Mouse (Mus musculus) embryonic facial prominence, embryonic 14.5 days (tissue): ENCODE results near the gene Fbxw11. TPM values are rescaled to one million over a fixed set of nuclear protein-coding genes. Genes with fewer than 3 reads are reported as not detected.
"Not testable (repeated sequence)": the region's sequence is repeated elsewhere in the genome, so short reads cannot be mapped to it uniquely, and the experiment has no call there.

Source experiments
- ATAC-seq: fragments of 200-750 bp; cut with Nextera tagmentation; 2 replicates; pipeline ENCODE4 v1.8.0; 2017; ENCODE audit warnings: low read depth, moderate number of reproducible peaks, moderate TSS enrichment
- DNase-seq: peaks from one replicate; pipeline ENCODE4 v3.0.0-alpha.2; 2015; ENCODE audit warnings: low spot score
- H3K27ac ChIP-seq: fragments of 300-500 bp; sonication (generic); replicated peaks from 2 replicates; pipeline ENCODE4 v1.5.1; 2014; ENCODE audit warnings: low read depth, mild to moderate bottlenecking, low read length, moderate library complexity
- H3K27me3 ChIP-seq: fragments of 300-500 bp; sonication (generic); replicated peaks from 2 replicates; pipeline ENCODE4 v1.6.1; 2014; ENCODE audit warnings: low read length; ENCODE audit not compliant: control insufficient read depth, insufficient read depth
- H3K36me3 ChIP-seq: fragments of 300-500 bp; sonication (generic); 2 replicates; pipeline ENCODE4 v1.6.1; 2014; ENCODE audit warnings: low read length, mixed read lengths; ENCODE audit not compliant: control insufficient read depth, insufficient read depth
- H3K4me1 ChIP-seq: fragments of 300-500 bp; sonication (generic); 2 replicates; pipeline ENCODE4 v1.6.1; 2014; ENCODE audit warnings: antibody characterized with exemption, low read length; ENCODE audit not compliant: control insufficient read depth, insufficient read depth
- H3K4me2 ChIP-seq: fragments of 300-500 bp; sonication (generic); 2 replicates; pipeline ENCODE4 v1.6.1; 2014; ENCODE audit warnings: low read depth, mild to moderate bottlenecking, low read length, moderate library complexity, mixed read lengths
- H3K4me3 ChIP-seq: fragments of 300-500 bp; sonication (generic); 2 replicates; pipeline ENCODE4 v1.5.1; 2014; ENCODE audit warnings: low read depth, mild to moderate bottlenecking, low read length
- H3K9ac ChIP-seq: fragments of 300-500 bp; sonication (generic); 2 replicates; pipeline ENCODE4 v1.6.1; 2014; ENCODE audit warnings: low read depth, mild to moderate bottlenecking, low read length, moderate library complexity, mixed read lengths
- H3K9me3 ChIP-seq: fragments of 300-500 bp; sonication (generic); 2 replicates; pipeline ENCODE4 v1.6.1; 2016; ENCODE audit warnings: low read length; ENCODE audit not compliant: control insufficient read depth
- WGBS: fragments of 180-500 bp; shearing (Covaris S2); extraction: QIAGEN DNeasy Blood & Tissue Kit; methylation state at CpG from one replicate; pipeline ENCODE4 v1.1.7; 2014; 5-methylcytosine and 5-hydroxymethylcytosine counted together
- polyA plus RNA-seq: library from polyadenylated mRNA; unstranded; fragments of >200 nt; fragmentation: Nextera tagmentation; extraction: Ambion mirVana; gene quantifications from 2 replicates; pipeline ENCODE4 v1.2.1, GENCODE M21; 2014

Fbxw11 gene
- polyA plus RNA-seq, 1 experiment from 2014 or later = 59.0 TPM

GRCm38 (mm10) chr11:32666983-32667382 lies 24.5 kb downstream of the Fbxw11 start:
- no peak for ATAC-seq
- no peaks in the 10 kb centered on the region for H3K27me3 ChIP-seq
- no peak for DNase-seq
- 0 out of 2 replicates have a peak, but pooled peaks cover 7% of the 10 kb centered on the region for H3K4me1 ChIP-seq
- H3K9ac ChIP-seq = no peak overlapping the region
- no peaks in the 10 kb centered on the region for H3K9me3 ChIP-seq
- H3K4me2 ChIP-seq = no peak overlapping the region
- no peak overlapping the region for H3K4me3 ChIP-seq
- no peaks in the 10 kb centered on the region for H3K36me3 ChIP-seq
- H3K27ac ChIP-seq = no peak overlapping the region

- ATAC-seq (no peak), DNase-seq (no peak)
- 0 out of 2 replicates have a peak, but pooled peaks cover 4% of the 10 kb centered on the region for H3K4me1 ChIP-seq
- H3K36me3 ChIP-seq = no peaks in the 10 kb centered on the region
- no peak overlapping the region for H3K4me2 ChIP-seq
- H3K9ac ChIP-seq = no peak overlapping the region
- no peaks in the 10 kb centered on the region for H3K27me3 ChIP-seq
- H3K9me3 ChIP-seq = no peaks in the 10 kb centered on the region
- H3K27ac ChIP-seq = no peak overlapping the region
- 86% methylated on average over 4 of the region's 4 CpGs for WGBS
- no peak overlapping the region for H3K4me3 ChIP-seq
Measured at GRCm38 (mm10) chr11:32671480-32671879, 29.0 kb downstream of the Fbxw11 start.

- peaks cover 9% of the 10 kb centered on the region for H3K4me1 ChIP-seq
- no peak overlapping the region for H3K4me3 ChIP-seq
- no peak overlapping the region for H3K27ac ChIP-seq
- H3K9ac ChIP-seq = no peak overlapping the region
- H3K9me3 ChIP-seq = no peaks in the 10 kb centered on the region
- no peak for ATAC-seq
- no peak overlapping the region for H3K4me2 ChIP-seq
- peak; percentile 44 for DNase-seq
- 59% methylated on average over 3 of the region's 3 CpGs for WGBS
- no peaks in the 10 kb centered on the region for H3K36me3 ChIP-seq
- no peaks in the 10 kb centered on the region for H3K27me3 ChIP-seq
Measured at GRCm38 (mm10) chr11:32676777-32677176, 34.3 kb downstream of the Fbxw11 start.

GRCm38 (mm10) chr11:32677811-32678210 lies 35.3 kb downstream of the Fbxw11 start:
- ATAC-seq (no peak), DNase-seq (no peak)
- Histone ChIP-seq H3K36me3 (no peaks in the 10 kb centered on the region), H3K4me3 (no peak overlapping the region), H3K4me2 (no peak overlapping the region), H3K27ac (no peak overlapping the region), H3K9me3 (no peaks in the 10 kb centered on the region), H3K27me3 (no peaks in the 10 kb centered on the region), H3K4me1 (peaks cover 9% of the 10 kb centered on the region), H3K9ac (no peak overlapping the region)
- 87% methylated on average over 1 of the region's 1 CpGs for WGBS

GRCm38 (mm10) chr11:32679091-32679490 lies 36.6 kb downstream of the Fbxw11 start:
- not testable (repeated sequence) for H3K9ac ChIP-seq, H3K4me2 ChIP-seq, H3K27ac ChIP-seq, ATAC-seq, DNase-seq, H3K4me3 ChIP-seq, H3K36me3 ChIP-seq, H3K9me3 ChIP-seq, H3K27me3 ChIP-seq
- H3K4me1 ChIP-seq = peaks cover 12% of the 10 kb centered on the region
- WGBS = 91% methylated on average over 4 of the region's 4 CpGs

GRCm38 (mm10) chr11:32680014-32680413 lies 37.5 kb downstream of the Fbxw11 start:
- H3K27ac ChIP-seq = no peak overlapping the region; the same call in 1 of the 2 replicates
- DNase-seq = no peak
- no peaks in the 10 kb centered on the region for H3K9me3 ChIP-seq
- H3K9ac ChIP-seq = no peak overlapping the region
- H3K4me3 ChIP-seq = no peak overlapping the region
- H3K4me2 ChIP-seq = no peak overlapping the region
- ATAC-seq = no peak
- H3K27me3 ChIP-seq = no peaks in the 10 kb centered on the region
- no peaks in the 10 kb centered on the region for H3K36me3 ChIP-seq
- peaks cover 12% of the 10 kb centered on the region for H3K4me1 ChIP-seq
- WGBS = 72% methylated on average over 4 of the region's 4 CpGs

- ATAC-seq (no peak), DNase-seq (no peak)
- Histone ChIP-seq H3K4me1 (peaks cover 12% of the 10 kb centered on the region), H3K27me3 (no peaks in the 10 kb centered on the region), H3K4me3 (no peak overlapping the region), H3K9me3 (no peaks in the 10 kb centered on the region), H3K27ac (no peak overlapping the region), H3K36me3 (no peaks in the 10 kb centered on the region), H3K4me2 (no peak overlapping the region), H3K9ac (no peak overlapping the region)
- 79% methylated on average over 3 of the region's 3 CpGs for WGBS
Measured at GRCm38 (mm10) chr11:32681192-32681795, 38.8 kb downstream of the Fbxw11 start.

GRCm38 (mm10) chr11:32682335-32683102 lies 40.0 kb downstream of the Fbxw11 start:
- no peak overlapping the region for H3K27ac ChIP-seq
- DNase-seq (no peak), ATAC-seq (no peak)
- no peak overlapping the region for H3K9ac ChIP-seq
- H3K4me3 ChIP-seq = no peak overlapping the region
- peaks cover 12% of the 10 kb centered on the region for H3K4me1 ChIP-seq
- H3K36me3 ChIP-seq = no peaks in the 10 kb centered on the region
- H3K9me3 ChIP-seq = no peaks in the 10 kb centered on the region
- no peak overlapping the region for H3K4me2 ChIP-seq
- H3K27me3 ChIP-seq = no peaks in the 10 kb centered on the region
- WGBS = 81% methylated on average over 5 of the region's 5 CpGs
